Mouse (Mus musculus) right cerebral cortex, adult 2 months (tissue): Measurements from ENCODE around the gene Btbd1.

Experiments
- DNase-seq, 2 experiments: peaks; one replicate each; pipeline ENCODE4 v3.0.0; 2021 to 2022; ENCODE audit warnings: low spot score in 2 of 2

The Btbd1 gene

GRCm38 (mm10) chr7:81829379-81829894 lies at the start of gene Btbd1:
TSS of gene Btbd1 (minus strand) at chr7:81829431.
- DNase-seq: peak; percentile 73 to 78

GRCm38 (mm10) chr7:81875372-81875771 lies 46.1 kb upstream of the Btbd1 start:
- DNase-seq: no peak

- no peak for DNase-seq
Measured at GRCm38 (mm10) chr7:81874636-81875035, 45.4 kb upstream of the Btbd1 start.

GRCm38 (mm10) chr7:81873807-81874206 lies 44.6 kb upstream of the Btbd1 start:
- no peak for DNase-seq

GRCm38 (mm10) chr7:81872493-81873013 lies 43.3 kb upstream of the Btbd1 start:
- no peak for DNase-seq

- peak in 1 of 2 experiments; percentile 60 for DNase-seq
Measured at GRCm38 (mm10) chr7:81868158-81868557, 38.9 kb upstream of the Btbd1 start.

- DNase-seq: no peak
Measured at GRCm38 (mm10) chr7:81867231-81867930, 38.1 kb upstream of the Btbd1 start.

GRCm38 (mm10) chr7:81865937-81866336 lies 36.7 kb upstream of the Btbd1 start:
- DNase-seq: no peak

- DNase-seq: no peak
Measured at GRCm38 (mm10) chr7:81864552-81864951, 35.3 kb upstream of the Btbd1 start.

- no peak for DNase-seq
Measured at GRCm38 (mm10) chr7:81862587-81863583, 33.7 kb upstream of the Btbd1 start.

GRCm38 (mm10) chr7:81861921-81862320 lies 32.7 kb upstream of the Btbd1 start:
- DNase-seq: no peak

- no peak for DNase-seq
Measured at GRCm38 (mm10) chr7:81861461-81861860, 32.2 kb upstream of the Btbd1 start.

- DNase-seq: no peak
Measured at GRCm38 (mm10) chr7:81860996-81861395, 31.8 kb upstream of the Btbd1 start.

- no peak for DNase-seq
Measured at GRCm38 (mm10) chr7:81860071-81860470, 30.8 kb upstream of the Btbd1 start.

GRCm38 (mm10) chr7:81858968-81859721 lies 29.9 kb upstream of the Btbd1 start, which contains the start of gene Tm6sf1:
TSS of gene Tm6sf1 (plus strand) at chr7:81859001.
- DNase-seq: no peak

GRCm38 (mm10) chr7:81858236-81858635 lies 29.0 kb upstream of the Btbd1 start:
- no peak for DNase-seq

- no peak for DNase-seq
Measured at GRCm38 (mm10) chr7:81856221-81856620, 27.0 kb upstream of the Btbd1 start.

- no peak for DNase-seq
Measured at GRCm38 (mm10) chr7:81855694-81856093, 26.5 kb upstream of the Btbd1 start, which contains the start of gene Gm10160. TSS of gene Gm10160 (minus strand) at chr7:81855794.

GRCm38 (mm10) chr7:81854568-81855307 lies 25.5 kb upstream of the Btbd1 start:
- no peak for DNase-seq

- DNase-seq: no peak
Measured at GRCm38 (mm10) chr7:81851706-81852105, 22.5 kb upstream of the Btbd1 start.

- DNase-seq: no peak
Measured at GRCm38 (mm10) chr7:81850171-81850570, 20.9 kb upstream of the Btbd1 start.
